Mouse (Mus musculus): Measurements from ENCODE around the gene Nadk.

Nadk gene

DNA sequence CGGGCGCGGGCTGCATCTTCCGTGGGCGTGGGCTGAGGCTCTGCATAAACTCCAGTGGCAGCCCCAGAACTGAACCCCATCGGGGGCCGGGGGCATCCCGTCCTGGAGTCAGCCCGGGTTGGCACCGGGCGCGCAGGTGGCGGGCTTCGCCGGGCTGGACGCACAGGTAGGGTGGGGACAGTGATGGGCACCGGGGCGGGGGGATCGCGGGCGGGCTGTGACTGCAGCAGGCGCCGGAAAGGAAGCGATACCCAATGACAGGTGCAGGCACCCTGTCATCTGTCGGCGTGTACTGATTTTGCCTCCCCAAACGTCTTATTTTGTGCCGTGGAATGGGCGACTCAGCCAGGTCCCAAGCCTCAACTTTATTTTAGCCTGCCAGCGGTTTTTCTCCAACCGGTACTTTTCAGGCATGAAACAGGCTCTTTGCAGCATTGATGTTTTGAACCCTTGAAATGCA lies 39.8 kb downstream of the Nadk start:
- no peak for DNase-seq (ENCODE audit: low read depth, low spot score)

DNA sequence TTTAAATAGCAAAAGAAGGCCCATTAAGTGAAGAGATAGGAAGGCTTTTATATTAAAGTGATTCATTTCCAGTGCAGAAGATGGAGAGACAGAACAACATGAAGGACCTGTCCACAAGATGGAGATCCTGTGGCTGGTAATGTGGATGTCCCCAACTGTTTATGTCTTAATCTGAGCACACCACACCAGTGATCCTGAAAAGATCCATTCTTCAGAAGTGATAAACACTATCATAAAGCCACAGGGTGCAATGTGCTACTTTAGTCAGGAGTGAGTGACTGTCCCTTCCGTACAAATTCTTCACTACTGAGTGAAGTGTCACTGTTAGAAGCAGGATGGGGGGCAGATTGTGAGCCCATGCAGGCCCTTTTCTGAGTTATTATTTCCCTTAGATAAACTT lies 40.6 kb downstream of the Nadk start:
- DNase-seq (ENCODE audit: low read depth, low spot score) = no peak

- DNase-seq (ENCODE audit: low read depth, low spot score) = no peak
Measured at GRCm38 (mm10) chr4:155603801-155604200, 41.6 kb downstream of the Nadk start.

DNA sequence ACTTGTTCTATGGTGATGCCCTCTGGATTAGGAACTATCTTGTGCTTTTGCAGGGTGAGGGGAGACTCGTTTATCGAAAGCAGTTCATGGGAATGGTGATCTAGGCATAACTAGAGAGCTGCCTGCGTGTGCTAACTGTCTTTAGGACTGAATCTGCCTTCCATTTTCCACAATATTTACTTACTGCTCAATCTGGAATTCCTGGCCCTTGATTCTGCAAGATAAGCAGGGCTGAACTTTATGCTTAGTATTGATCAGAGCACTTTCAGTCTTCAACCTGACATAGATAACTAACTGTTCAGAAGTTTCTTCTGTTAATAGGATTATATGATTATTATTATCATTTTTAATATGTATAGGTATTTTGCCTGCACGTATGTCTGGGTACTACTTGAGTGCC lies 43.0 kb downstream of the Nadk start:
- no peak for DNase-seq (ENCODE audit: low read depth, low spot score)

- DNase-seq (ENCODE audit: low read depth, low spot score) = no peak
Measured at GRCm38 (mm10) chr4:155606825-155607224, 44.6 kb downstream of the Nadk start.

- DNase-seq (ENCODE audit: low read depth, low spot score) = no peak
Measured at GRCm38 (mm10) chr4:155611860-155612259, 49.7 kb downstream of the Nadk start.

DNA sequence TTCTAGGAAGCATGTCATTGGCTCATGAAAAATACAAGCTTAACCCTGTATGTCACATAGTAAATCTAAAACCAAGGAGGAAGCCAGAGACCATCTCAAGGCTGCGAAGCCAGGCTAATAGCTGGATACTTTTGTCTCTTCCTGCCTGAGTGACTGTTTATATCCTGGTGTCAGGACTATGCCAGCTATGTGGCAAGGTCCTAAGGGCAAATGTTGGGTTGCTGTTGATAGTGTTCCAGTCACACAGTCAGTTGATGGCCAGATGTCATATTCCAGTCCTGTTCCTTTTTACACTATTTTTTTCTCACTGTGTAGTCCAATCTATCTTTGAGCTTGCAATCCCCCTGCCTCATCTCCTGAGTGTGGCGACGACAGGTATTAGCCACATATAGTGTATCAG lies 51.1 kb downstream of the Nadk start:
- DNase-seq (ENCODE audit: low read depth, low spot score) = no peak

- DNase-seq (ENCODE audit: low read depth, low spot score) = no peak
Measured at GRCm38 (mm10) chr4:155618321-155618720, 56.1 kb downstream of the Nadk start.

DNA sequence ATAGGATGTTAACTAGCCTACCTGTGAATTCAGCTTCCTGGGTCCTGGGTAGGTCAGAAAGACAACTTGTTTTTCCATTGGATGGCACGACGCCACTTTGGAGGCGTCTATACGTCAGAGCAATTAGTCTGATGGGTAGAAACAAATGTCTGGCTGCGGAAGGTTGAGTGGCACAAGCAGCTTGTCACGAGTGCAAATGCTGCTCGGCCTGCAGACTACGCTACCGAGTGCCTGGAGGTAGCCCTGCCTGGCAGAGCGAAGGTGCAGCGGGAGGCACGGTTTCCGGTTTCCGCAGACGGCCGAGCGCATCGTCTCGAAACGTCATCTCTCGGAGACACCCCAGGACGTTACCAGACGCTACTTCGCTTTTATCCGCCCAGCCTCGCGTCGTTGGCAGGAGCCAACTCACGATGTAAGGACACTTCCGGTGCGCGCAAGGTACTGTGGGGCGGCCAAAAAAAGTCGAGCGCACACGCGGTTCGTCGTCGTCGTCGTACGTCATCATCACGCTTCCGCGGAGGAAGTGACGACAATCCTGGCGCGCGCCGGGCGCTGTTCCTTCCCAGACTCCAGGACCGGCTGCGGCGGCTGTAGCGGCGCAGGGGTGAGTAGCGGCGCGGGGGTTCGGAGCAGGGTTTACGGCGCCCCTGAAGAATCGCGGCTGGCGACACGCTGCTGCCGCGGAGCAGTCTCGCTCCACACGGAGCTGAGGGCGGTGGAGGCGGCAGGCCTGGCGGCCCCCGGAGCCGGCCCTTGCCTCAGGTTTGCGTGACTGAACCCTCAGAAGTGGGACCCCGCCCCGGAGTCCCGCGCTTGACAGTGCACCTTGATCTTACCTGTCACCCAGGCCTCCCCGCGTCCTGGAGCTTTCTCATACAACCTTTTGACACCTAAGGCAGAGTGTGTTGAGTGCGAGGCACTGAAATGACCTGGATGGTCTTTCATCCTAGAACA lies 62.4 kb downstream of the Nadk start, which contains the start of gene Cdk11b:
TSS of gene Cdk11b (plus strand) at position 517 of the 954 bp plus-strand sequence.
- DNase-seq (ENCODE audit: low read depth, low spot score) = peak; percentile 96

DNA sequence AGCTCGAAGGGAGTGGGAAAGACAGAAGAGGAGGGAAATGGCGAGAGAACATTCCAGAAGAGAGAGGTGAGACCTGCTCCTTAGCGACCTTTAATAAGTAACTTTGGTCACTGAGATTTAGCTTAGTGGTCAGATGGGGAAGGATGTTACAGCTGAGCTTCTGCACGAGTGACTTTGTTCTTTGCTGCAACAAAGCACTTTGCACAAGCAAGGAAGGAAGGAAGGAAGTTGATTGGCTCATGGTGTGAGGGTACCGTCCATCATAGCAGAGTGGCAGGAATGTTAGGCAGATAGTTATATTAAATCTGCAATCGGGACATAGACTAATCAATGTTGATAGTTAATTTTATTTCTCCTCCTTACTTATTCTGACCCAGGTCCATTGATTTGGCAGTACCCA lies 68.1 kb downstream of the Nadk start:
- no peak for DNase-seq (ENCODE audit: low read depth, low spot score)

DNA sequence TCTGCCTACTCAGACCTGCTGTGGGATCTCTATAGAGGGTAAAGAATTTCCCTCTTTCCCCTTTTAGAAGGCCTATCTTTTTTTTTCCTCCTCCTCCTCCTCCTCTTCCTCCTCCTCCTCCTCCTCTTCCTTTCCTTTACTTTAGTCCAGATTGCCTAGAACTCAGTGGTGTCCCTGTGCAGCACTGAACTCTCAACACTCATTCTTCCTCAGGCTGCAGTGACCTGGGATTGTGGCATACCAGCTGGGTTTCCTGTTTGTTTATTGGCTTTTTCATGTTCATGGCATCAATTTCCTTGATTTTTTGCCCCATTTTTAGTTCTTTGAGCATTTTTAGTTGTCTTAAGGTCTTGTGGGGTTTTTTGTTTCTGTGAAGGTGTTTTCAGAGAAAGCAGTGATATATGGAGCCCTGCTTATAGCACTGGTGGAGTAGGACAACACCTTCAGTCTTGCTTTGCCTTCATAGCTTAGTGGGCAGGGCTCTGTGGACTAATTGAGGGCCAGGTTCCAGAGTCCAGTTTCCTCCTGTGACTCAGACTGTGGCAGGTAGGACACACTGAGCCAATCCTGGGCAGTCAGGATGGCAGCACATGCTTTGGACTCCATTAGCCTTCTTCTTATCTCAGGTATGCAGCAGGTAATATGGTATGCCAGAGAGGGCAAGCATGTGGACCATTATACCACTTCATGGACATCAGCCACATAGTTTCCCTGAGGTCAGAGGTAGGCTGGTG lies 73.8 kb downstream of the Nadk start:
- DNase-seq (ENCODE audit: low read depth, low spot score) = no peak
